Mouse (Mus musculus): ENCODE measurements around the gene Snx9.

DNA sequence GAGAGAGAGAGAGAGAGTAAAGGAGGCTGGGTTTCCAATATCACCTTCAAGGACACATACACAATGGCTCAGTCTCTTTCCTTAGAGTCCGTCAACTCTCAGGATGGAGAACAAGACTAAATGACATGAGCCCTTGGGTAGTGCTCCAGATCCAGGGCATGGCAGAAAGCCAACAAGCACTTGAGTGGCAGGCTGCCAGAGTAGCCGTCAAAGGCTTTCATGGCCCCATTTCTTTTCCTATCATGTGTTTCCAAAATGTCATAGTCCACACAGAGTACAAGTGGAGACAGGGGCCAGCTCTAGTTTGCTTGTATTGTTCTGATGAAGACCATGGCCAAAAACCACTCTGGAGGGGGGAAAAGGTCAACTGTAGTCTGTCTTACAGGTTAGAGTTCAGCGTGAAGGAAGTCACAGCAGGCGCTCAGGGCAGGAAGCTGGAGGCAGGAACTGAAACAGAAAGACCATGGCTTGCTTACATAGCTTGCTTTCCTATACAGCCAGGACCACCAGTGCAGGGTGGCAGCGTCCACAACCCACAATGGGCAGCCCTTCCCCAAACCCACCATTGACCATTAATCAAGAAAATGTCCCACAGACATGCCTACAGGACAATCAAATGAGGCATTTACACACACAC is 43.9 kb upstream of the Snx9 start:
- no peak for TF ChIP-seq POU5F1 (IDR thresholded peaks at IDR 0.05; ENCODE audit: borderline replicate concordance, low read length)
- no peak for TF ChIP-seq CTCF (conservative IDR thresholded peaks at IDR 0.05; ENCODE audit: low read length)
- no peak for TF ChIP-seq NANOG (IDR thresholded peaks at IDR 0.05; ENCODE audit: borderline replicate concordance, low read length)

Data from E14TG2a.4 (cell line).